Mouse (Mus musculus): ENCODE results near the gene Hipk1. TPM values are rescaled to one million over a fixed set of nuclear protein-coding genes. Genes with fewer than 3 reads are reported as not detected.

Gene Hipk1
- polyA plus RNA-seq, 1 experiment from 2014 or later = 80.5 TPM

DNA sequence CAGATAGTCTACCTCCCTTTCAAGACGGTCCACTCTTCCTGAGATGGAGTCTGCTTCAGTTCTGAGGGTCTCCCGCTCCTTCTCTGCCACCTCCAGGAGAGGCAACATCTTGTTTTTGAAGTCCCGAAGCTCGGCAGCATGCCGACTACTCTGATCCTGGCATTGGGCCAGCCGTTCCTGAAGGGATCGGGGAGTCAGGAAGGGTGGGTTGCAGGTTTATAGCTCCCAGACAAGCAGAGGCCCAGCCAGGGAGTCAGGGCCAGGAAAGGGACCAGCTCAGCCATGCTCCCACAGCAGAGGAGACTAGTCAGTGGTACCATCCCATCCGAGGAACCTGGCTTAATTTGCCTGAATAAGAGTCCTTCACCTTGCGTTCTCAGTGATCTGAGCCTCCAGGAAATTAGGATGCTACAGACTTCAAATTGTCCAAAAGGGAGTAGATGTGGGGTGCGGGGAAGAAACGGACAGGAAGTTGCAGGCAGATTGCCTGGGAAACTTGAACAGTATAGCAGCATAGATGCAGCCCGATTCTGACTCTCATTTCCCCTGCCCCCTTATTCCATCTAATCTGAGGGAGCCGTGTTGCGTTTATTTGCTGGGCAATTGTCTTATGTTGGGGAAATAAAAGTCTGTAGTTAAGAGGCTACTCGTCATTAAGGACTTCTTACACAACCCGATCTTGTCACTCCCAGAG lies 54.2 kb downstream of the Hipk1 start:
- ATAC-seq = no peak
- POLR2A ChIA-PET = interaction anchor here (0.9 to 1.4 kb wide), 4 partner anchors 17 to 317 kb away, joined by 3 read pairs; no protein-coding TSS in a partner anchor
- no peak for TF ChIP-seq CTCF (IDR thresholded peaks at IDR 0.05)

DNA sequence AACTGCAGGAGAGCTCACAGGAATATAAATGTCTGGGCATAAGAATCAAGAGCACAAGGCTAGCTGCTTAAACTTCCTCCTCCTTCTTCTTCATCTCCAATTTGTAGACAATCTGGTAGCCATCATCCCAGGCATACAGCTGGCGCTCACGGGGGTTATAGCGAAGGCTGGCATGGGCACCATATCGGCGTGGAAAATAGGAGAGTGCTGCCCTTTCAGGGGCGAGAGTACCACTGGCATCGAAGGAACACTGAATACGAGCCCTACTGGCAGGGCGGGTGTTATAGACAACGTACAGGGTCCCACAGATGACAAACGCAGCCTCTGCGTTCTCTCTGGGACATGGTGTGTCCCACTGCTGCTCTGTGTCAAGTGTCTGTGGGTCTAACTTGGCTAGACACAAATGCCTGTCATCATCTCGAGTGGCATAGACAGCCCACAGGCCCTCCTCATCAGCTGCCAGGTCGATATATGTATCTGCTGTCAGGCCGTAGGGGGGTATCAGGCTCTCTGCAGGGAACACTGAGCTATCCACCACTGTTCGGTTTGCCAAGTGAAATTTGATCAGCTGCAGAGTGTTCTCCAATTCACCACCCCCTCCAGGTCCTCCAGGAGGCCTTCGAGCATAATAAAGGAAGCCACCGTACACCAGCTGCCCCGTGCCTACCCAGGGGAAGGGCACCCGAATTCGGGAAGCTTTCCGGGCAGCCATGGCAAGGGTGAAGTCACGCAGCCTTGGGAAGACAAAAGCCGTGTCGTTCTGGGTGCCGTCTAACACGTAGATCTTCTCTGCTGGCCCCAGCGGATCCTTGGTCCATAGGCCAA lies 55.4 kb downstream of the Hipk1 start:
- ChIA-PET POLR2A (interaction anchor here (0.9 to 1.4 kb wide), 2 partner anchors 52 to 315 kb away, joined by 3 read pairs; no protein-coding TSS in a partner anchor), CTCF (interaction anchor here (0.8 to 5.7 kb wide), 11 partner anchors 9 to 352 kb away, joined by 3 to 48 read pairs (median 8); no protein-coding TSS in a partner anchor)
- H3K27me3 ChIP-seq = no peaks in the 10 kb centered on the region
- in situ Hi-C loops (cut with MboI; ENCODE audit: low pct_unique_long_range_greater_than_20kb) = loop anchor here (5.0 kb wide), 4 partner anchors 54 to 344 kb away; no protein-coding TSS in a partner anchor
- ATAC-seq = no peak
- no peak for TF ChIP-seq CTCF (IDR thresholded peaks at IDR 0.05)
- no peak for DNase-seq (ENCODE audit: low read depth, low spot score)

More for the DNA sequence above, 54.2 kb downstream of the Hipk1 start:
- in situ Hi-C loops (cut with MboI; ENCODE audit: low pct_unique_long_range_greater_than_20kb) = loop anchor here (5.0 kb wide), 4 partner anchors 55 to 345 kb away; no protein-coding TSS in a partner anchor
- DNase-seq (ENCODE audit: low read depth, low spot score) = no peak
- CTCF ChIA-PET = interaction anchor here (0.6 to 5.7 kb wide), 25 partner anchors 11 to 766 kb away, joined by 3 to 48 read pairs (median 5); no protein-coding TSS in a partner anchor
- no peaks in the 10 kb centered on the region for H3K27me3 ChIP-seq

DNA sequence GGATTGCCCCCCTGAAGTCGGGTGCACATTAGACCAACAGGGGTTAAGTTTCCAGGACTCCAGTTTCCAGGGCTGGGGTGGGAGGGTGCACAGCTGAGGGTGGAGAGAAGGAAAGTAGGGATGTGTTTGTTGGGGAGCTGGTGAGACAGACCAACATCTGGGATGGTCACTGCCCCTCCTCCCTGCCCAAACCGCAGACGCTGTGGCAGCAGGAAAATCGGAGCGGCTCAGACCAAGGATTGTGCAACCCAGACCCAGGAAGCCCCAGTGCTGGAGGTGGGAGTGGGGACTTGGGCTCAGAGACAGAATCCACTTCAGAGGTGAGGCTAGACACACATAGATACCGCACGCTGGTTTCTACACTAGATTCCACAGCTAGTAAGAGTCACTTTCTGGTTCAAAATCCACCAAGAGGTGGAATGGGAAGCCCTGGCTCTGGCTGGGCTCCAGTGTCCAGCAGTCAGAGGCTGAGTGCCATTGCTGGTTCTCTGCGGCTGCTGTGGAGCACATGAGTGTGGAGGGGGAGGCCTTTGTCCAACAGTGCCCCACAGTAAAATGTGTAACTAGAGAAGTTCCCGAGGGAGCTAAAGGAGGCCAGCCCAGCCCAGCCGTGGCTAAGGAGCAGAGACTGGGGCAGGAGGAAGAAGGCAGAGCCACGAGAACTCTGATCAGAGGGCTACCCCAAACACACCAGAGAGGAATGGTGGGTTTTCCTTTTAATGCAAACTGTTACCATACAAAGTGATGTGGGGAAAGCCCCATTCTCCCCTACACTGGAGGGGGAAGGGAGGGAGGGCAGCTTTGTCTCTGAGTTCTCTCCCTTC lies 56.5 kb downstream of the Hipk1 start:
- DNase-seq (ENCODE audit: low read depth, low spot score) = no peak
- ChIA-PET POLR2A (interaction anchor here (0.5 kb wide), 1 partner anchor 119 kb away, joined by 3 read pairs; no protein-coding TSS in a partner anchor), CTCF (interaction anchor here (1.7 to 5.7 kb wide), 2 partner anchors 297 to 302 kb away, joined by 4 to 48 read pairs; no protein-coding TSS in a partner anchor)
- ATAC-seq = no peak
- in situ Hi-C loops (cut with MboI; ENCODE audit: low pct_unique_long_range_greater_than_20kb) = loop anchor here (5.0 kb wide), 4 partner anchors 53 to 343 kb away; no protein-coding TSS in a partner anchor
- no peak for TF ChIP-seq CTCF (IDR thresholded peaks at IDR 0.05)
- H3K27me3 ChIP-seq = no peaks in the 10 kb centered on the region

DNA sequence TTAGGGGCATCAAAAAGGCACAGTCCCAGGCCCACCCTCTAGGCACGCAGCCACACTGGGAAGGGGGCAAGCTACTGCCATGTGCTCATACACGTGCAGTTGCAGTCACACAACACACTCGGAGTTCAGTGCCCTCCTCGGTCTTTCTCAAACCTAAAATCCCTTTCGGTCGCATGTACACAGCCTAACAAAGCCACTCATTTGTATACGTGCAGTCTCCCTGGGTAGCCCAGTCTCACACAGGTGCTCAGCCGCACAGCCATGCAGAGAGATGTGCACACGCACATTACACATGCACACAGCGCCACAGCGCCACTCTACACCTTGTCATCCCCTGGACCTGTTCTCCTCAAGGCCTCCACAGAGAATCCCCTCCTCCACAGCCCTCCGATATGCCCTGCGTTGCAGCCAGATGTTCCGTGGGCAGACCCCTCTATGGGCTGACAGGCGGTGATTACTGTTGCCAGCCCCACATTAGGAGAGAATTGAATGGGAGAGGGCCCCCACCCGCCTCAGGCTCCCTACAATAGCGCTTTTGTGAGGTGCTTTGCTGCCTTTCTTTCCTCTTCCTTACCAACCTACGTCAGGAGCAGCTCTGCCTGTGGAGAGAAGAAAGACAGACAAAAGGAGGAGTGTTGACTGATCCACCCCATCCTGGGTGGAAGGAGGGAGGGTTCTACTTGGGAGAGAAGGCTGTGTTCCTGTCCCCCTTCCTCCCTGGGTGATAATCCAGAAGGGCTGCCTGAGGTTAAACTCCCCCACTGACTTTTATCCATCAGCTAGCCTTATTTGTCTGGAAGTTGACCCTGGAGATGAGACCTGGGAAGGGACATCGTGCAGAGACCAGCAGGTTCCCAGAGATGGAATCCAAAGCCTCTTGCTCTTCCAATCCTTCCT lies 57.3 kb downstream of the Hipk1 start:
- H3K27me3 ChIP-seq = no peaks in the 10 kb centered on the region
- POLR2A ChIA-PET = no interaction called here
- CTCF ChIA-PET = no interaction called here
- ATAC-seq = no peak
- TF ChIP-seq CTCF (IDR thresholded peaks at IDR 0.05) = no peak
- in situ Hi-C loops (cut with MboI; ENCODE audit: low pct_unique_long_range_greater_than_20kb) = no loop called here
- DNase-seq (ENCODE audit: low read depth, low spot score) = no peak

DNA sequence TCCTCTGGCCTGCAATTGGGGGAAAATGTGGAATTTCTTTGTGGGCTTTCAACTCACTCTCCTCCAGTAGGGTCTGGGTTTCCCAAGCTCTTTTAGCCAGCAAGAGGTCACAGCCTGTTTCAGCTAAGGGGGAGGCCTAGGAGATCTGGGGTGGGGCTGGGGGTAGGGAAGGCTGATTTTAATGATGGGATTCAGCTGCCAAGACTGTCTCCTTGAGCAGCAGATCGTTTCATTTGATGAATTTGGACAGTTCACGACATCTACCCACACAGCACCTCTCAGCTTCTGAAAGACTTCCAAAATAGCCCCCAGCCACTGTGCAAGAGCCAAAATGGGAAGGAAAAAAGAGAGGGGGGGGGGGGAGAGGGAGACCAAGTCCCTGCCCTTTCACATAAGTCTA lies 58.2 kb downstream of the Hipk1 start:
- ATAC-seq = no peak
- ChIA-PET POLR2A (interaction anchor here (0.7 kb wide), 1 partner anchor 109 kb away, joined by 3 read pairs; no protein-coding TSS in a partner anchor), CTCF (interaction anchor here (1.0 to 1.2 kb wide), 2 partner anchors 16 to 26 kb away, joined by 3 to 5 read pairs; no protein-coding TSS in a partner anchor)
- TF ChIP-seq CTCF (IDR thresholded peaks at IDR 0.05) = no peak
- no peak for DNase-seq (ENCODE audit: low read depth, low spot score)
- H3K27me3 ChIP-seq = no peaks in the 10 kb centered on the region
- in situ Hi-C loops (cut with MboI; ENCODE audit: low pct_unique_long_range_greater_than_20kb) = no loop called here

DNA sequence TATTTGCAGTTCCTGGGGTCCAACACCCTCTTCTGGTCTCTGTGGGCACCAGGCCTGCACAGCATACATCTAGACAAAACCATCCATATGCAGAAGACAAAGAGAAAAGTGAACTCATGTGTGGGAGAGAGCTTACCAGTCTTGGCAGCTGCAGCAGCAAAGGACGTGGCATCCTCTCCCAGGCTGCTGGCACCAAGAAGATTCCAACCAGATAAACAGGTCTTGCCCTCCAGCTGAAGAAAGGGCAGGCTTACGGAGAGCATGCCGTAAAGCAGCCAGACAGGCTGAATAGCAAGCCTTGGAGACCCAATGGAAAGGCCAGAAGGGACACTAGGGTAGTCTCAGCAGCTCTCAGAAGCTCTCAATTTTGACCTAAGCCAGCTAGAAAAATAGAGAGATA lies 59.2 kb downstream of the Hipk1 start:
- TF ChIP-seq CTCF (IDR thresholded peaks at IDR 0.05) = no peak
- POLR2A ChIA-PET = no interaction called here
- CTCF ChIA-PET = interaction anchor here (1.2 kb wide), 1 partner anchor 264 kb away, joined by 3 read pairs; no protein-coding TSS in a partner anchor
- H3K27me3 ChIP-seq = no peaks in the 10 kb centered on the region
- no peak for ATAC-seq
- in situ Hi-C loops (cut with MboI; ENCODE audit: low pct_unique_long_range_greater_than_20kb) = no loop called here
- no peak for DNase-seq (ENCODE audit: low read depth, low spot score)

DNA sequence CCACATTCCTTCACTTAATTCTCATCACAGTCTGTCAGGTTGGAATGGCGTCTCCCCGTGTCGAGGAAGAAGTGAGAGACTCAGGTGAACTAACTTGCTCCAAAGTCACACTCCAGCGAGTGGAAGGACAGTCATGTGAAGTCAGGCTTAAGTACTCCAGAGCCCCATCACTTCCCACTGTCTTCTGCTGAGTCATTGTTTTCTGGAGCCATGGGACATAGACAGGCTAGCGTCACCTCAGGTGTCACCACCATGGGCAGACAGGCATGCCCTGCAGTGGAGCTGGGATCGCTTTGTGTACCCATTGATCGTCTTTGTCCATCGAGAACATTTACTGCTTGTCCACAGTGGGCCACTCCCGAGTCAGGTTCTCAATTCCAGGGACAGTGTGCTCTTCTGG lies 61.5 kb downstream of the Hipk1 start:
- CTCF ChIA-PET = interaction anchor here (1.0 kb wide), 1 partner anchor 292 kb away, joined by 3 read pairs; no protein-coding TSS in a partner anchor

DNA sequence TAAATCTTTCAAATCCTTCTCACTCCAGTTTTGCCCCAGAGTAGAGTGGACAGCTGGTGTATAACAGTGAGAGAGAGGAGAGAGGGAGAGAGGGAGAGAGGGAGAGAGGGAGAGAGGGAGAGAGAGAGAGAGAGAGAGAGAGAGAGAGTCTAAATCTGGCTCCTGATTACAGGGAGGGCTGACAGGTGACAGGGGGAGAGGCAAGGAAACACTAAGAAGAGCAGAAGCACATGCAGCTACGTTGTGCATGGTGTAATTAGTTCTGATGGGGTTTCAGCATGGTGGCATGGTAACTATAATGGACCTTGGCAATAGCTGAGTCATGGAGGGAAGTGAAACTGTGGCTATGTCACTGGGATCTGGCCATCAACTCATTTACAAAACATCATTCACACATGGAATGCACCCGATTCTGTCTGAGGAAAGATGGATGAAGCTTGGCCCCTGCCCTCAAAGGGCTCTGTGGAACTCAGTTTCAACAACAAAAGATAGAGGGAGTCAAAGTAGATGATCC lies 63.5 kb downstream of the Hipk1 start:
- POLR2A ChIA-PET = interaction anchor here (0.7 kb wide), 1 partner anchor 91 kb away, joined by 3 read pairs; no protein-coding TSS in a partner anchor
- ATAC-seq (no peak), DNase-seq (ENCODE audit: low read depth, low spot score) (no peak)
- H3K27me3 ChIP-seq = no peaks in the 10 kb centered on the region
- TF ChIP-seq CTCF (IDR thresholded peaks at IDR 0.05) = no peak
- in situ Hi-C loops (cut with MboI; ENCODE audit: low pct_unique_long_range_greater_than_20kb) = no loop called here
- CTCF ChIA-PET = interaction anchor here (1.0 kb wide), 1 partner anchor 22 kb away, joined by 4 read pairs; no protein-coding TSS in a partner anchor

More for the DNA sequence above, 61.5 kb downstream of the Hipk1 start:
- TF ChIP-seq CTCF (IDR thresholded peaks at IDR 0.05) = no peak
- no peaks in the 10 kb centered on the region for H3K27me3 ChIP-seq
- POLR2A ChIA-PET = no interaction called here
- in situ Hi-C loops (cut with MboI; ENCODE audit: low pct_unique_long_range_greater_than_20kb) = no loop called here
- no peak for DNase-seq (ENCODE audit: low read depth, low spot score)
- ATAC-seq = no peak

DNA sequence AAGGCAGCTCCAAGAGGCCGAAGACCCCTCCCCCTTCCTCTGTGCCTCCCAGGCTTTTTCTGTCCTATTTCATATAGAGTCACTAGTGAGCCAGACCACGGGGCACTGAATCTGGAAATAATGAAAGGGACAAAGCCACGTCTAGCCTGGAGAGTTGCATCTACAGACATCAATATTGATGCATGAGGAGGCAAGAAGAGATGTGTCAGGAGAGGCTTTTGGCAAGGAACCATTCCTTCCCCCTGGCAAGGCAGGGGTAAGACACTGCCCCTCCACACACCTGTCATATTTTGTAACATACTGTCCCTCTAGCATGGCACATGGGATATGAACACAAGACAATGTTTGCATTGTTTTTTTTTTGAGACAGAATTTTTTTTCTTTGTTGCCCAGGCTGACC lies 64.7 kb downstream of the Hipk1 start:
- POLR2A ChIA-PET = no interaction called here
- CTCF ChIA-PET = interaction anchor here (1.4 kb wide), 1 partner anchor 10 kb away, joined by 3 read pairs; no protein-coding TSS in a partner anchor
- no peak for ATAC-seq
- H3K27me3 ChIP-seq = no peaks in the 10 kb centered on the region
- no peak for TF ChIP-seq CTCF (IDR thresholded peaks at IDR 0.05)
- in situ Hi-C loops (cut with MboI; ENCODE audit: low pct_unique_long_range_greater_than_20kb) = no loop called here
- DNase-seq (ENCODE audit: low read depth, low spot score) = no peak

Measured in Patski (cell line).